Mouse (Mus musculus): Measurements from ENCODE around the gene Tle2.

DNA sequence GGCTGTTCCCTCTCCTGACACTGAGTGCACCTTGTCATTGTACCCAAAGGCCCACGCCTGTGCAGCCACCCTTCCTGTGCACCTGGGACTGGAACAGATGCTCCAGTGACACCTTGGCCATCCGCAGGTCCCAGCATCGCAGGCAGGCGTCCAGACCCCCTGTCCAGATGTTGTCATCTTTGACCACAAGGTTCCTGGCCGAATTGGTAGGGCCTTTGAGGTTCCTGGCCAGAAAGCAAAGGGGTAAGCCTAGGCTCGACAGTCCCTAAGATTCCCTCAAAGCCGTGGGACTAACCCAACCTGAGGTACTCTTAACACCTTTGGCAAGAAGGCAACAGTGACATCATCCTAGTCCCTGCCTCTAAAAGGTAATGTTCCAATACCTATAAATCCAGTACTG lies 18.3 kb downstream of the Tle2 start:
- TF ChIP-seq CTCF (conservative IDR thresholded peaks at IDR 0.05; ENCODE audit: insufficient read depth, insufficient read length, low read depth, low read length) (no peak), POLR2A (IDR thresholded peaks at IDR 0.05; ENCODE audit: low read depth, low read length) (no peak)
